Mouse (Mus musculus) cortical plate, adult 2 months (tissue): ENCODE measurements at regions not wholly inside any gene's neighbourhood (a gene's known extent, or its start where the extent isn't known, plus 50 kb on each side); places are given as distances from the start of the nearest gene placed in this dataset.

Source experiments
- H3K27ac ChIP-seq: fragments of 200-500 bp; 2 replicates; pipeline ENCODE4 v1.5.1; 2012; ENCODE audit warnings: low read length, control low read depth, inconsistent platforms; ENCODE audit not compliant: insufficient read depth
- H3K4me1 ChIP-seq: fragments of 200-500 bp; 2 replicates; pipeline ENCODE4 v1.6.1; 2011; ENCODE audit warnings: low read length; ENCODE audit not compliant: control insufficient read depth, insufficient read depth
- H3K4me3 ChIP-seq: fragments of 200-500 bp; 2 replicates; pipeline ENCODE4 v1.5.1; 2011; ENCODE audit warnings: mild to moderate bottlenecking, low read length, control low read depth; ENCODE audit not compliant: insufficient read depth
- CTCF ChIP-seq: fragments of 200-500 bp; IDR thresholded peaks from 2 replicates; pipeline ENCODE4 v1.5.1; 2011; ENCODE audit warnings: mild to moderate bottlenecking, control low read depth, low read length; ENCODE audit not compliant: insufficient read depth; ENCODE audit errors: extremely low read depth
- POLR2A ChIP-seq: fragments of 200-500 bp; IDR thresholded peaks from 2 replicates; pipeline ENCODE4 v1.6.1; 2011; ENCODE audit warnings: mild to moderate bottlenecking, low read length, control low read depth; ENCODE audit not compliant: insufficient read depth; ENCODE audit errors: extremely low read depth

GRCm38 (mm10) chr1:185585191-185585870, 130.7 kb downstream of the Slc30a10 start:
- TF ChIP-seq POLR2A = no peak
- TF ChIP-seq CTCF = no peak
- H3K27ac ChIP-seq = no peak overlapping the region
- no peak overlapping the region for H3K4me3 ChIP-seq
- H3K4me1 ChIP-seq = no peaks in the 10 kb centered on the region

- no peak overlapping the region for H3K4me3 ChIP-seq
- H3K27ac ChIP-seq = no peak overlapping the region
- TF ChIP-seq POLR2A = no peak
- no peak for TF ChIP-seq CTCF
- no peaks in the 10 kb centered on the region for H3K4me1 ChIP-seq
These were observed 133.2 kb downstream of the Slc30a10 start for GRCm38 (mm10) chr1:185587671-185588347.

- TF ChIP-seq POLR2A (no peak), CTCF (no peak)
- Histone ChIP-seq H3K4me1 (no peaks in the 10 kb centered on the region), H3K4me3 (no peak overlapping the region), H3K27ac (no peak overlapping the region)
These were observed 133.7 kb downstream of the Slc30a10 start for GRCm38 (mm10) chr1:185588348-185588719.

DNA sequence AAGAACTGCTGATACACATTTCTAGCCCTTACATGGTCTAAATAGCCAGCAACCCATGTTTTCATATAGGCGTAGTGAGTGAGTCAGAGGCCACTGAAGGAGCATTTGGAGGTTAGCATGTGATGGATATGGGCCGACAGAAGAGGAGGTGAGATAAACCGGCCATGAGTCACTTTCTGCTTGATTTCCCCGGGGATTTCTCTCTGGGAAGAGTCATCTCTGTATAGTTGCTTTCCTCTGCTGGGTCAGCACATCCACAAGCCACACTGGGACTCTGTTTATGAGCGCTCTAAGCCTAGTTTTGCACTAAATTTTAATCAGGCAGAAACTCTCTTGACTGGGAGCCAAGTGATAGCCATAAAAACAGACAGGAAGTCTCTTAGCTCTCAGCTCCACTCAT, 142.2 kb downstream of the Slc30a10 start:
- no peak overlapping the region for H3K4me3 ChIP-seq
- H3K4me1 ChIP-seq = no peaks in the 10 kb centered on the region
- no peak overlapping the region for H3K27ac ChIP-seq
- TF ChIP-seq CTCF (no peak), POLR2A (no peak)

DNA sequence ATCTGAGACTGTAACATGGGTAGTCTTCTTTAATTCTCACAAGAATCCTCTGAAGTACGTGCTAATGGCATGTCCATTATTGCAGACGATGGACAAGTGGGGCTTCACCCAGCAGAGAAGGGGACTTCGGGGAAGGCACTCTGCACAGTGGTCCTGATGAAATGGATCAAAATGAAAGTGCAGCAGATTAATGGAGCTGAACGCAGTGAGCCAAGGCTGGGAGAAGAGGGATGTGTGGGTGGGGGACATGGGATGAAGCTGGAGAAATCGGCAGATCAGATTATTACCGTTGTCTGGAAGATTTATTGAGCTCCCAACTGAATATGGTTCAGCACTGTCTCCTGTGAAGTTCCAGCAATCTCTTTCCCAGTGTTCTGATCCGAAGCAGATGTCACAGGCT, 143.9 kb downstream of the Slc30a10 start:
- TF ChIP-seq POLR2A (no peak), CTCF (no peak)
- Histone ChIP-seq H3K27ac (no peak overlapping the region), H3K4me1 (no peaks in the 10 kb centered on the region), H3K4me3 (no peak overlapping the region)

- no peaks in the 10 kb centered on the region for H3K4me1 ChIP-seq
- H3K4me3 ChIP-seq = no peak overlapping the region
- TF ChIP-seq CTCF (no peak), POLR2A (no peak)
- no peak overlapping the region for H3K27ac ChIP-seq
These were observed 146.5 kb downstream of the Slc30a10 start for GRCm38 (mm10) chr1:185601166-185601565.

DNA sequence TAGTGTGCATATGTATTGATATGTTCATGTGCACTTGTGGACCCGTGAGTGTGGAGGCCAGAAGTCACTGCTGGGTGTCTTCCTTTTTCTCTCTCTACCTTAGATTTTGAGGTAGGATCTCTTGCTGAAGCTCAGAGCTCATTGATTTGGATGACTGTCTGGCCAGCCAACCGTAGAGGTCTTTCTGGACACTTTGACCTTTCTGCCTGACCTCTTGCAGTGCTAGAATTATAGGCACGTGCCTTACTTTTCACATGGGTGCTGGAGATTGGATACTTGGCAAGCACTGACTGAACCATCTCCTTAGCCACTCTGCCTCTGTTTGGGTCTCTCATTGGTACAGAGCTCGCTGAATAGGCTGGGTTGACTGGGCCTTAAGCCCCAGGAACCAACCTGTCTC, 151.3 kb downstream of the Slc30a10 start:
- H3K27ac ChIP-seq = no peak overlapping the region
- no peak overlapping the region for H3K4me3 ChIP-seq
- no peak for TF ChIP-seq POLR2A
- TF ChIP-seq CTCF = no peak

DNA sequence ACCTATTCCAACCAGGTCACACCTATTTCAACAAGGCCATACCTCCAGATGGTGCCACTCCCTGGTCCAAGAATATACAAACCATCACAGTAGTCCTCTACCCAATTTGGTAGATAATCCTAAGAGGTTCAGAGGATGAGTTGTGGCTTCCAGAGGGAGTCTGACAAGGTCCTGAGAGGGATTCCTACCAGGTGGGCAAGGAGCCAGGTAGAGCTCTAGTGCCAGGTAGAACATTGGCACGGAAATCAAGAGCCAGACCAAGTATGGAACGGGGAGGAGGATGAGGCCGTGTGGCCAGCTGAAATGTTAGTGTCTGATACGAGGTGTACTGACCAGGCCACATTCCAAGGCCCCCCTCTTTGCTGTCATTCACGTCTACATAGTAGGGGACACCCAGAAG, 153.0 kb downstream of the Slc30a10 start:
- Histone ChIP-seq H3K4me3 (no peak overlapping the region), H3K4me1 (no peaks in the 10 kb centered on the region), H3K27ac (no peak overlapping the region)
- TF ChIP-seq CTCF = no peak
- no peak for TF ChIP-seq POLR2A

More for the DNA sequence above, 151.3 kb downstream of the Slc30a10 start:
- H3K4me1 ChIP-seq = no peaks in the 10 kb centered on the region

DNA sequence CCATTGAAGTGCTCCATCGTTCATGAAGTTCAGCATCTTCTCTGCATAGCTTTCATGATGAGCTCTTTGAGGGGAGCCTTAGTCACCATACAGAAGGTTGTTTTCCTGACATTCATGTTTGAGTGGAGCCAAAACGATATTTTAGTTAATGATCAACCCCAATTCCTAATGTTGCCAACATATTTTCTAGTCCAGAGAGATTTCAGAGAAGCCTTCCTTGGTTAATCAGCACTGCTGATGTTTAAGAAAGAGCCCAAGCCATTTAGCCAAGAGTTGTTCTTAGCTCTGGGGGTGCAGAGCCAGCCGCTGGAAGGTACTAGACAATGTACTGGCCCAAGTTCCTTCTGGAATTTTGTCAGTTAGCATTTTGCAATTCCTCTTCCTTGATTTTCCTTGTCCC, 153.8 kb downstream of the Slc30a10 start:
- Histone ChIP-seq H3K4me3 (no peak overlapping the region), H3K4me1 (no peaks in the 10 kb centered on the region), H3K27ac (no peak overlapping the region)
- TF ChIP-seq CTCF (no peak), POLR2A (no peak)

GRCm38 (mm10) chr1:185610586-185610985, 155.9 kb downstream of the Slc30a10 start:
- H3K27ac ChIP-seq = no peak overlapping the region
- TF ChIP-seq POLR2A (no peak), CTCF (no peak)
- H3K4me3 ChIP-seq = no peak overlapping the region
- no peaks in the 10 kb centered on the region for H3K4me1 ChIP-seq
